Mouse (Mus musculus): Measurements from ENCODE around the gene Gemin7. TPM values are rescaled to one million over a fixed set of nuclear protein-coding genes. Genes with fewer than 3 reads are reported as not detected.

The Gemin7 gene
- polyA plus RNA-seq, 1 experiment = 94.7 TPM

DNA sequence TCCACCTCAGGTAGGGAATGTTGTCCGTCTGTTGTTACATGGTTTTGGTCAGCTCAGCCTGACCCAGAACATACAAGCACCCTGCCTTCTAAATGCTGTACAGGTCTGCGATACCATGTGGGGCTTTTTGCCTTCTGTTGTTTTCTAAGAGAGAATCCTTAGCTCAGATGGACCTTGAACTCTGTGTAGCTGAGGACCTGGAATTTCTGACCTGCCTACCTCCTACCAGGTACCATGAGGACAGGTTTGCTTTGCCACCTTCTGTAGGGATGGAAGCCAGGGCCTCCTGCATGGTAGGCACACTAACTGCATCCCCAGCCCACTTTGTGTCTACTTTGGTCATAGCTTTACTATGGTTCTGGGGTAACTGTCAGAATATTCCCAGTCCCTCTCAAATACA, 11.6 kb downstream of the Gemin7 start:
- H3K36me3 ChIP-seq (ENCODE audit: control insufficient read depth, insufficient read depth, low read length) = peaks cover 8% of the 10 kb centered on the region
- no peak overlapping the region for H3K4me3 ChIP-seq (ENCODE audit: extremely low read depth, insufficient read depth, insufficient read length)
- TF ChIP-seq POLR2A (IDR thresholded peaks at IDR 0.05; ENCODE audit: low read depth, low read length) = no peak
- TF ChIP-seq CTCF (IDR thresholded peaks at IDR 0.05; ENCODE audit: extremely low read depth, insufficient read depth, insufficient read length, insufficient replicate concordance) = no peak
- no peak for DNase-seq (ENCODE audit: low read depth in 1 of 2, low spot score in 2 of 2)
- no peak overlapping the region for H3K27ac ChIP-seq (ENCODE audit: insufficient read depth, low read length)
- WGBS = 98% methylated on average over 2 of the region's 2 CpGs
- H3K27me3 ChIP-seq (ENCODE audit: control insufficient read depth, insufficient read depth, low read length) = no peaks in the 10 kb centered on the region
- peaks cover 9% of the 10 kb centered on the region; the same call in 1 of the 2 replicates for H3K4me1 ChIP-seq (ENCODE audit: control insufficient read depth, insufficient read depth, insufficient read length)

DNA sequence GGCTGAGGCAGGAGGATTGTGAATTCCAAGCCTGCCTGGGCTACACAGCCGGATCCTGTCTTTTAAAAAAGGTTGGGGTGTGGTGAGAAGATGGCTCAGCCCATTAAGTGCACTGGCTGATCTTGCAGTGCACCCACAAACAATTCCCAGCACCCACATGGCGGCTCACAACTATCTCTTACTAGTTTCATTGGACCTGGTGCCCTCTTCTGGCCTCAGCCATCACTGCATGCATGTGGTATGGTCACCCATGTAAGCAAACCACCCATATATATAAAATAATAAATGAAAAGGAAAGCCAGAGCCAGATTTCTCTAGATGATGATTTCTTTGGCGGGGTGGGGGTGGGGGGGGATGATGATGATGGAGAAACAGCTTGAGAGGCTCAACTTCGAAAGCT, 12.9 kb downstream of the Gemin7 start:
- peaks cover 8% of the 10 kb centered on the region for H3K36me3 ChIP-seq (ENCODE audit: control insufficient read depth, insufficient read depth, low read length)
- WGBS = 93% methylated on average over 4 of the region's 4 CpGs
- peak in 1 of 2 experiments; percentile 30 for DNase-seq (ENCODE audit: low read depth in 1 of 2, low spot score in 2 of 2)
- no peak overlapping the region for H3K4me3 ChIP-seq (ENCODE audit: extremely low read depth, insufficient read depth, insufficient read length)
- H3K27me3 ChIP-seq (ENCODE audit: control insufficient read depth, insufficient read depth, low read length) = no peaks in the 10 kb centered on the region
- TF ChIP-seq POLR2A (IDR thresholded peaks at IDR 0.05; ENCODE audit: low read depth, low read length) (no peak), CTCF (IDR thresholded peaks at IDR 0.05; ENCODE audit: extremely low read depth, insufficient read depth, insufficient read length, insufficient replicate concordance) (no peak)
- no peak overlapping the region for H3K27ac ChIP-seq (ENCODE audit: insufficient read depth, low read length)
- peaks cover 14% of the 10 kb centered on the region; the same call in 1 of the 2 replicates for H3K4me1 ChIP-seq (ENCODE audit: control insufficient read depth, insufficient read depth, insufficient read length)

- H3K27me3 ChIP-seq (ENCODE audit: control insufficient read depth, insufficient read depth, low read length) = no peaks in the 10 kb centered on the region
- H3K4me1 ChIP-seq (ENCODE audit: control insufficient read depth, insufficient read depth, insufficient read length) = peaks cover 14% of the 10 kb centered on the region; the same call in 1 of the 2 replicates
- H3K27ac ChIP-seq (ENCODE audit: insufficient read depth, low read length) = peak overlapping the region; percentile 11; the same call in 1 of the 2 replicates
- H3K4me3 ChIP-seq (ENCODE audit: extremely low read depth, insufficient read depth, insufficient read length) = no peak overlapping the region
- WGBS = 76% methylated on average over 3 of the region's 3 CpGs
- peaks cover 8% of the 10 kb centered on the region for H3K36me3 ChIP-seq (ENCODE audit: control insufficient read depth, insufficient read depth, low read length)
- no peak for DNase-seq (ENCODE audit: low read depth in 1 of 2, low spot score in 2 of 2)
- TF ChIP-seq CTCF (IDR thresholded peaks at IDR 0.05; ENCODE audit: extremely low read depth, insufficient read depth, insufficient read length, insufficient replicate concordance) = no peak
- no peak for TF ChIP-seq POLR2A (IDR thresholded peaks at IDR 0.05; ENCODE audit: low read depth, low read length)
Measured at GRCm38 (mm10) chr7:19563884-19564283, 13.5 kb downstream of the Gemin7 start.

DNA sequence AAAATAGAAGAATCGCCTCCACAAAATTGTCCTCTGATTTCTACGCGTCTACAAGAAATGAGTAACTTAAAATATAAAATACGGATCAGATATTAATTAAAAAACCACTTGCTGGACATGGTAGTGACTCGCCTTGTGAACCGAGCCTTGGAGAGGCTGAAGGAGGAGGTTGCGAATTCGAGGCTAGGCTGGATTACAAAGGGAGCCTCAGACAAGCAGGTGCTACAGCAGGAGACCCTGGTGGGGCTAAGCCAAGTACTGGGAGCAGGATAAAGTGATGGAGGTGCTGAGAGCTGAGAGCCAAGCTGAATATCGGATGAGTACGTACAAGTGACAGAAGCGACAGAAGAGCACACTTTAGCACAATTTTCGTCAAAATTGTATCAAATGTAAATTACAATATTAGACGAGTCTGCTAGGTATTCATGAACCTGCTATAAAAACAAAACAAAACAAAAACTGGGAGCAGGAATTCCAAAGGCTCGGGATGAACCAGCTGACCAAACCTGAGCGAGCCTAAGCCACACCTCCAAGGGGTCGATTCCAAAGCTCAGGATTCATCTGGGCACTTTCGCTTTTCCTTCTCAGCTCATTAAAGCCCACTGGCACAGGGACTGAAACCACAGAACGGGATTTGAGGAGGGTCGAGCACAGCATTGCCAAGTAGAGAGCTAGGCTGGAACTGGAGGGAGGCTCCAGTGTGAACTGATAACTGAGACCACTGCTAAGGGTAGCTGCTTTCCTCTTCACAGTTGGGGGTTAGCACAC, 14.6 kb downstream of the Gemin7 start, which contains the start of gene Ppp1r37:
Ppp1r37 (minus strand) TSS at position 434 of the 768 bp plus-strand sequence.
- no peak for DNase-seq (ENCODE audit: low read depth in 1 of 2, low spot score in 2 of 2)
- 9% methylated on average over 19 of the region's 19 CpGs for WGBS
- no peak for TF ChIP-seq POLR2A (IDR thresholded peaks at IDR 0.05; ENCODE audit: low read depth, low read length)
- TF ChIP-seq CTCF (IDR thresholded peaks at IDR 0.05; ENCODE audit: extremely low read depth, insufficient read depth, insufficient read length, insufficient replicate concordance) = no peak
- Histone ChIP-seq H3K27ac (ENCODE audit: insufficient read depth, low read length) (peak within 1 kb of the TSS; percentile 90), H3K4me3 (ENCODE audit: extremely low read depth, insufficient read depth, insufficient read length) (peak within 1 kb of the TSS; percentile 82), H3K4me1 (ENCODE audit: control insufficient read depth, insufficient read depth, insufficient read length) (peaks cover 14% of the 10 kb centered on the region; the same call in 1 of the 2 replicates), H3K36me3 (ENCODE audit: control insufficient read depth, insufficient read depth, low read length) (peaks cover 8% of the 10 kb centered on the region), H3K27me3 (ENCODE audit: control insufficient read depth, insufficient read depth, low read length) (no peaks in the 10 kb centered on the region)

- H3K27ac ChIP-seq (ENCODE audit: insufficient read depth, low read length) = peak overlapping the region; percentile 90
- peak overlapping the region; percentile 82 for H3K4me3 ChIP-seq (ENCODE audit: extremely low read depth, insufficient read depth, insufficient read length)
- H3K4me1 ChIP-seq (ENCODE audit: control insufficient read depth, insufficient read depth, insufficient read length) = peaks cover 14% of the 10 kb centered on the region; the same call in 1 of the 2 replicates
- TF ChIP-seq CTCF (IDR thresholded peaks at IDR 0.05; ENCODE audit: extremely low read depth, insufficient read depth, insufficient read length, insufficient replicate concordance) (no peak), POLR2A (IDR thresholded peaks at IDR 0.05; ENCODE audit: low read depth, low read length) (no peak)
- peaks cover 8% of the 10 kb centered on the region for H3K36me3 ChIP-seq (ENCODE audit: control insufficient read depth, insufficient read depth, low read length)
- H3K27me3 ChIP-seq (ENCODE audit: control insufficient read depth, insufficient read depth, low read length) = no peaks in the 10 kb centered on the region
- under 1% methylated on average over 99 of the region's 102 CpGs for WGBS
- peak; percentile 81 to 90 for DNase-seq (ENCODE audit: low read depth in 1 of 2, low spot score in 2 of 2)
Measured at GRCm38 (mm10) chr7:19561765-19562642, 15.4 kb downstream of the Gemin7 start.

GRCm38 (mm10) chr7:19561431-19561764, 16.0 kb downstream of the Gemin7 start:
- Histone ChIP-seq H3K27ac (ENCODE audit: insufficient read depth, low read length) (peak overlapping the region; percentile 90; the same call in 1 of the 2 replicates), H3K36me3 (ENCODE audit: control insufficient read depth, insufficient read depth, low read length) (peaks cover 8% of the 10 kb centered on the region), H3K4me1 (ENCODE audit: control insufficient read depth, insufficient read depth, insufficient read length) (peaks cover 14% of the 10 kb centered on the region; the same call in 1 of the 2 replicates), H3K27me3 (ENCODE audit: control insufficient read depth, insufficient read depth, low read length) (no peaks in the 10 kb centered on the region), H3K4me3 (ENCODE audit: extremely low read depth, insufficient read depth, insufficient read length) (peak overlapping the region; percentile 82)
- no peak for TF ChIP-seq POLR2A (IDR thresholded peaks at IDR 0.05; ENCODE audit: low read depth, low read length)
- no peak for TF ChIP-seq CTCF (IDR thresholded peaks at IDR 0.05; ENCODE audit: extremely low read depth, insufficient read depth, insufficient read length, insufficient replicate concordance)
- WGBS = under 1% methylated on average over 11 of the region's 11 CpGs
- DNase-seq (ENCODE audit: low read depth in 1 of 2, low spot score in 2 of 2) = no peak

Data from spleen, adult 2 months (tissue).